Mouse (Mus musculus) limb, embryonic 12.5 days (tissue): ENCODE results near the gene Klhl32. TPM values are rescaled to one million over a fixed set of nuclear protein-coding genes. Genes with fewer than 3 reads are reported as not detected.

Source experiments
- ATAC-seq: fragments of 200-750 bp; cut with Nextera tagmentation; 2 replicates; pipeline ENCODE4 v1.8.0; 2017; ENCODE audit warnings: low read depth, moderate TSS enrichment; ENCODE audit not compliant: insufficient number of reproducible peaks, insufficient read depth, low FRiP score, low TSS enrichment
- H3K27ac ChIP-seq: fragments of 300-500 bp; sonication (generic); 2 replicates; pipeline ENCODE4 v1.5.1; 2016; ENCODE audit warnings: mild to moderate bottlenecking, moderate library complexity
- H3K27me3 ChIP-seq: fragments of 300-500 bp; sonication (generic); 2 replicates; pipeline ENCODE4 v1.6.1; 2016; ENCODE audit warnings: mild to moderate bottlenecking, moderate library complexity
- H3K36me3 ChIP-seq: fragments of 300-500 bp; sonication (generic); 2 replicates; pipeline ENCODE4 v1.6.1; 2016; ENCODE audit warnings: mild to moderate bottlenecking, moderate library complexity
- H3K4me1 ChIP-seq: fragments of 300-500 bp; sonication (generic); replicated peaks from 2 replicates; pipeline ENCODE4 v1.6.1; 2016
- H3K4me2 ChIP-seq: fragments of 300-500 bp; sonication (generic); 2 replicates; pipeline ENCODE4 v1.6.1; 2016; ENCODE audit warnings: mild to moderate bottlenecking, moderate library complexity
- H3K4me3 ChIP-seq: fragments of 300-500 bp; sonication (generic); replicated peaks from 2 replicates; pipeline ENCODE4 v1.5.1; 2016; ENCODE audit warnings: mild to moderate bottlenecking
- H3K9ac ChIP-seq: fragments of 300-500 bp; sonication (generic); replicated peaks from 2 replicates; pipeline ENCODE4 v1.6.1; 2016; ENCODE audit warnings: mild to moderate bottlenecking, moderate library complexity
- H3K9me3 ChIP-seq: fragments of 300-500 bp; sonication (generic); 2 replicates; pipeline ENCODE4 v1.6.1; 2016; ENCODE audit warnings: mild to moderate bottlenecking, moderate library complexity
- WGBS: fragments of 180-500 bp; shearing (Covaris S2); methylation state at CpG from one replicate; pipeline ENCODE4 v1.1.7; 2016; 5-methylcytosine and 5-hydroxymethylcytosine counted together
- polyA plus RNA-seq: library from polyadenylated mRNA; unstranded; fragments of >200 nt; fragmentation: Nextera tagmentation; extraction: Ambion mirVana; gene quantifications from 2 replicates; pipeline ENCODE4 v1.2.1, GENCODE M21; 2016

Klhl32 gene
- polyA plus RNA-seq, 1 experiment from 2014 or later: 7.3 TPM

DNA sequence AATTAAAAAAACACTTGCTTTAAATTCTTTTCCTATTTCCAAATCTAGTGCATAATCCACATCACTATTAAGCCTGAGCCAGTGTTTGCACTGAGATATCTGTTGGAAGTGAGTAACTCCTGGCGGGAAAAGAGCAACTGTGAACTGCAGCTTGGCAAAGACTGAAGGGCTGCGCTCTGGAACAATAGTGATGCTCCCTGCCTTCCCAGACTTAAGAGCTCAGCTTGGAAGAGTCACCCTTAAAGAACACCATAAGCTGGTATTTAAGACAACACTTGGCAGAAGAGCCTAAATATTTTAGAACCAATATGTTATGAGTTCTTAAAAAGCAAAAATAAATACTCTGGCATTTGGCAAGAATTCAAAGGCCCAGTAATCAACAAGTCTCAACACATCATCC, 55.7 kb downstream of the Klhl32 start:
- no peak overlapping the region for H3K27ac ChIP-seq
- 85% methylated on average over 2 of the region's 2 CpGs for WGBS
- no peak overlapping the region for H3K4me3 ChIP-seq
- peaks cover 16% of the 10 kb centered on the region for H3K4me1 ChIP-seq
- no peaks in the 10 kb centered on the region for H3K9me3 ChIP-seq
- H3K4me2 ChIP-seq: no peak overlapping the region
- ATAC-seq: no peak
- no peak overlapping the region for H3K9ac ChIP-seq
- H3K27me3 ChIP-seq: no peaks in the 10 kb centered on the region
- H3K36me3 ChIP-seq: no peaks in the 10 kb centered on the region

DNA sequence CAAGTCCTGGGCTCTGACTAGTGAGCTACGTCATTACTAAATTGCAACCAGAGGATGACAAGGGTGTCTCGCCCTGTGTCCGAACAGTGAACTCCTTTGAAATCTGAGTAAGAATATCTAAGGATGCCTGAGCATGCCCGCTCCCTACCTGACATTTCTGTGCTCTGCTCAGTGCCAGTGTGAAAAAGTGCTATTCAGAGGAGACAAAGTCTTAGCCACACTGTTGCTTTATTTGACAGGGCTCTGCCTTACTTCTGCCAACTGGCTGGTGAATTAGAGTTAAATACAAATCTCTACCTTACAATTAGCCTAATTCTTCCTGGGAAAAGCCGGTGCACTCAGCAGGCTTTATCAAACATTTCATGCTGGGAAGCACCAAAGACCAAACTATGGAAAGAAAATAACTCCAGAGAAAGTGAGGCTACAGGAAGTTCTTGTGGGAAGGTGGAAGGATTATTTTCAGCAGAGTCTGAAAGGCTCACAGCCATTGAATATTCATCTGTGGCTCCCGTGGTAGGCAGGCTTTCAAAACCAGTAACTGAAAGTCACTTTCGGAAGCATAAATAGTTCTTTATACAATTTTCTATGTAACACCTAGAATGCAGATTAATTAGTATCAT, 57.1 kb downstream of the Klhl32 start:
- Histone ChIP-seq H3K27ac (no peak overlapping the region), H3K4me2 (no peak overlapping the region), H3K27me3 (no peaks in the 10 kb centered on the region), H3K9me3 (no peaks in the 10 kb centered on the region), H3K36me3 (no peaks in the 10 kb centered on the region), H3K9ac (no peak overlapping the region), H3K4me1 (peaks cover 16% of the 10 kb centered on the region), H3K4me3 (no peak overlapping the region)
- no peak for ATAC-seq
- WGBS: 51% methylated on average over 7 of the region's 7 CpGs

DNA sequence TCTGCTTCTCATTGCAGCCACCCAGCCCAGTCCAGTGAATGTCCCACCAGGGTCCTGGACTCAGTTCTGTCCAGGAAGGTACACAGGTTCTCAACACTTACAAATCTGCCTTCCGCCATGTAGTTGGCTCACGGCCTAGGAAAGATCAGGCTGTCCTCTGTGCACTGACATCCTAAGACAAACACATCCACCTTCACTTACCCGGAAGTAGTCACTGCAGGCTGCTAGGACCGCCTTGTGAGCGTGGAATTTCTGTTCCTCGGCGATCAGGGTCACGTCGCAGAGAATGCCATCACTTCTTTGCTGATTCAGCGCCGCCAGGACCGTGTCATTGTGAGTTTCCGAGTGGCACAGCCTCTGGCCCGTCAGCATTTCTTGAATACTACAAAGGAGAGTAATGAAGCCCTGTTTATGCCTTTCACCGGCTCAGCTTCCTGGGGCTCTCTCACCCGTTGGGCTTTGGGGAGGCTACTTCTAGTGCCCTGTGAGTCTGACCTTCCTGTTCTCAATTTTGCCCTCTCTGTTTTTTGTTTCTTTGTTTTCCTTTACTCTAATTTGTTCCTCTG, 58.4 kb downstream of the Klhl32 start:
- Histone ChIP-seq H3K27me3 (no peaks in the 10 kb centered on the region), H3K36me3 (no peaks in the 10 kb centered on the region), H3K9ac (no peak overlapping the region), H3K4me3 (no peak overlapping the region), H3K4me2 (no peak overlapping the region), H3K4me1 (peaks cover 5% of the 10 kb centered on the region), H3K27ac (no peak overlapping the region), H3K9me3 (no peaks in the 10 kb centered on the region)
- ATAC-seq: no peak
- WGBS: 61% methylated on average over 16 of the region's 16 CpGs

DNA sequence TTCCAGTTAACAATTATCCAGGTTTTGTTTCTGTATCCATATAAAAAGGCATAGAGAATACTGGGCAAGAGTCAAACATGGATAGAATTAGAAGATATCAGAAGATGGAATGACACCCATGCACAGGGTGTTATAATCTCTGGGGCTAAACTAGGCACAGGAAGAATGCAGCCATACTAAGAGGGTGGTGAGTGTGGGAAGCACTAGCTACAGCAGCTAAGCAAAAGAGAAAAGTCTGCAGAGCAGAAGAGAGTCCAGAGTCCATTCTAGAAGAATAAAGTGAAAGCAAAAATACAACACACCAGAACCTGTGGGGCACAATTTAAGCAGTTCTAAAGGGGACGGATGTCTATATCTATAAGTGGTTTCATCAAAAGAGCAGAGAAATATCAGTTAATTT, 61.6 kb downstream of the Klhl32 start:
- no peaks in the 10 kb centered on the region for H3K27me3 ChIP-seq
- no peaks in the 10 kb centered on the region for H3K36me3 ChIP-seq
- 85% methylated on average over 1 of the region's 1 CpGs for WGBS
- no peak for ATAC-seq
- no peak overlapping the region for H3K4me2 ChIP-seq
- no peaks in the 10 kb centered on the region for H3K4me1 ChIP-seq
- H3K4me3 ChIP-seq: no peak overlapping the region
- no peak overlapping the region for H3K9ac ChIP-seq
- no peaks in the 10 kb centered on the region for H3K9me3 ChIP-seq
- no peak overlapping the region for H3K27ac ChIP-seq

DNA sequence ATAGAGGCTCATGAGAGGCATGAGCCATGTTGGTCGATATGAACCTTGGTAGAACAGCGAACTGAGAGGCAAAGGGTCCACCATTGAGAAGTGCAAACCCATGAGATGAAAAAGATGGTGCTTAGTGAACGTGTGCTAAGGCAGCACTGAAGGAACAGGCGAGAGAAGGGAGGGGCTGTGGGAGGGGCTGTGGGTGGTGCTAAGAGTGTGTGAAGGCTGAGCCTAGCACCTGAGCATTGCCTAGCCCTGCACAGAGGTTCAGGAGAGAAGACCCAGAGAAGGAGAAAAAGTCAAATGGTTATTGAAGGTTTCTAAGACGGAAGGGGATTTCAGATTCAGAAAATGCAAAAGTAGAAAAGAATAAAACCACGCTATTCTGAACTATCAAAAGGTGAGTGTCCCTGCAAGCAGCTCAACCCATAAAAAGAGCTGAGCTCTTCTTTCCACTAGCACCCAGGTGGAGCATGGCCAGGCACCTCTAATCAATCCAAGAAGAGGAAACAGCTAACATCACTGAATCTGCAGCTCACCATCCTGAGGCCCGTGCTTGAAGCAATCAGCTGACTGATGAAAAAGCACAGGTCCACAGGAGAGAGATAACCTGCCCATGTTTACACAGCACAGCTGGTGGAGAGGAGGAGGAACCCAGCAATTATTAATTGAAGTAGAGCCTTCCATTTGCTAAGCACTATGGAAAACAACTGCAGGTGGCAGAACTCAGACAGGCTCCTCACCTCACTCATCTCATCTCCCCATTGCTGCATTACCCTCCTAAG, 65.0 kb downstream of the Klhl32 start:
- H3K9me3 ChIP-seq: no peaks in the 10 kb centered on the region
- no peaks in the 10 kb centered on the region for H3K4me1 ChIP-seq
- no peaks in the 10 kb centered on the region for H3K36me3 ChIP-seq
- no peak overlapping the region for H3K4me3 ChIP-seq
- WGBS: 61% methylated on average over 7 of the region's 7 CpGs
- no peaks in the 10 kb centered on the region for H3K27me3 ChIP-seq
- ATAC-seq: no peak
- H3K9ac ChIP-seq: no peak overlapping the region
- no peak overlapping the region for H3K4me2 ChIP-seq
- H3K27ac ChIP-seq: no peak overlapping the region

DNA sequence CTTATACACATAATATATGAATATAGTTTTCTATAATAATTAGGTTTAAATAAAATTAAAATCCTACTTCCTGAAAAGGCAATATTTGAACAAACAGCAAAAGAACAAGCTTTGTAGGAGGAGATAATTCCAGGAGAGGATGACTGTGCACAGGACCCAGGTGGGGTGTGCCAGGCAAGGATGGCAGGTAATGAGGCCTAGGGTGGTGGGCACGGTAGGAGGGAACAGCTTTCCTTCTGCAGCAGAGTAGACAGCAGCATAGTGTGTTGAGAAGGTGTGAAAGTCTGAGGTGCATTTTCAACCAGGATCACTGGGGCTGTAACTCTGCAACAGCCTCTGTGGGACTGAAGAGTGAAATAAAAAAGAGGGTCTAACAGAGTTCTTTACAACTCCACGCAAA, 85.0 kb downstream of the Klhl32 start:
- Histone ChIP-seq H3K27me3 (no peaks in the 10 kb centered on the region), H3K9me3 (no peaks in the 10 kb centered on the region)
- no peak for ATAC-seq

DNA sequence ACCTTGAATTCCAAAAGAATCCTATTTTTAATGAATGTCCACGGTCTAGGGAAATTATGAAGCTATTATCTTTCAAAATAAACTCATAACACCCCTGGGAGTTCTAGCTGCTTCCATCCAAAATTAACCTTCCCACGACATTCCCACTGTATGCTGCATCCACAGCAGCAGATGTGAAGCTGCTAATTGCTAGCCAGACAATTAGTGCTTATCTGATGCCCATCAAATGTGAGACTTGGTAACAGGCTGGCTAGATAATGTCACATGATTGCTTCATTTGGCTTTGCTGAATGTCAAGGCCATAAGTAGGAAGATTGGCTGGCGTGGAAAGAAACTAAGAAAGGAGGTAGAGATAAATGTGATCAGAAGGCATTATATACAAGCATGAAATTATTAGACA, 85.5 kb downstream of the Klhl32 start:
- H3K27ac ChIP-seq: no peak overlapping the region
- 74% methylated on average over 3 of the region's 3 CpGs for WGBS
- H3K4me2 ChIP-seq: no peak overlapping the region
- no peak overlapping the region for H3K9ac ChIP-seq
- no peaks in the 10 kb centered on the region for H3K27me3 ChIP-seq
- ATAC-seq: no peak
- H3K4me3 ChIP-seq: no peak overlapping the region
- no peaks in the 10 kb centered on the region for H3K4me1 ChIP-seq
- no peaks in the 10 kb centered on the region for H3K9me3 ChIP-seq
- H3K36me3 ChIP-seq: no peaks in the 10 kb centered on the region

More for the DNA sequence above, 85.0 kb downstream of the Klhl32 start:
- Histone ChIP-seq H3K27ac (no peak overlapping the region), H3K36me3 (no peaks in the 10 kb centered on the region), H3K4me2 (no peak overlapping the region), H3K4me3 (no peak overlapping the region), H3K4me1 (no peaks in the 10 kb centered on the region), H3K9ac (no peak overlapping the region)
- WGBS: 78% methylated on average over 2 of the region's 2 CpGs

DNA sequence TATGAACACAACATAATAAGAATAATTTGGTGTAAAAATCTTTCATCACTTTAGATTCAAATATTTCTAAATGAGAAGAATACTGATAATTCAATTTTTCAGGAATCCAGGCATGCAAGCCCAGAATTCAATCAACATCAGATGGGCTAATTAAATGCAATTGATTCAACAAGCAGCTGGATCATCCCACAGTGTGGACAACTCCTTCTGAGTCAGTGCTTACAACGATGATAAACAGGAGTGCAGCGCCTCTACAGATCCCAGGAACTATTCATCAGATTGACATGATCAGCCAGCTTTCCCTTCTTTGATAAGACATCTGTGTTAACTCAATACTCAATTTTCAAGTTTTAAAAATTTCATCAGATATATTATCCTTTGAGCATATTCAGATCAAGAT, 86.4 kb downstream of the Klhl32 start:
- H3K9ac ChIP-seq: no peak overlapping the region
- H3K27me3 ChIP-seq: no peaks in the 10 kb centered on the region
- H3K4me3 ChIP-seq: no peak overlapping the region
- no peak overlapping the region for H3K4me2 ChIP-seq
- no peak overlapping the region for H3K27ac ChIP-seq
- no peaks in the 10 kb centered on the region for H3K9me3 ChIP-seq
- H3K4me1 ChIP-seq: no peaks in the 10 kb centered on the region
- 87% methylated on average over 2 of the region's 2 CpGs for whole genome bisulfite sequencing
- ATAC-seq: no peak
- H3K36me3 ChIP-seq: no peaks in the 10 kb centered on the region

DNA sequence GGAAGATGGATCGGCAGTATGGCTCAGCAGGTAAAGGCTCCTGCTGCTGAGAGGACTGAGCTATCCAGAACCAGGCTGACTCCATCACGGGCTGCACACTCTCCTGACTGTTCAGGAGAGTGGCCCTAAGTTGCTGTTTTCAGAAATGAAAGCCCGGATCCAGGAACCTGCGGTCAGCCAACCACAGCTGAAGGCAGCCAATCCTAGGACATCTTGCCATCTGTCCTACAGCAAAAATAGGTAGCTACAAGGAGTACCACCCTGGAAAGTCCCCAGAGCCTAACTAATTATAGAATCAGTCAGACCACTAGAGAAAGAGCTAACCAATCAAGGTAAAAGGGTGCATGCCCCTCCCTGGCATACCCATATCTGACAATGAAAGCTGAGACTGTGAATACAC, 87.5 kb downstream of the Klhl32 start:
- no peak overlapping the region for H3K27ac ChIP-seq
- H3K4me1 ChIP-seq: no peaks in the 10 kb centered on the region
- no peak overlapping the region for H3K4me3 ChIP-seq
- no peaks in the 10 kb centered on the region for H3K27me3 ChIP-seq
- H3K9ac ChIP-seq: no peak overlapping the region
- 92% methylated on average over 4 of the region's 4 CpGs for WGBS
- no peaks in the 10 kb centered on the region for H3K36me3 ChIP-seq
- no peak overlapping the region for H3K4me2 ChIP-seq
- no peak for ATAC-seq
- no peaks in the 10 kb centered on the region for H3K9me3 ChIP-seq

DNA sequence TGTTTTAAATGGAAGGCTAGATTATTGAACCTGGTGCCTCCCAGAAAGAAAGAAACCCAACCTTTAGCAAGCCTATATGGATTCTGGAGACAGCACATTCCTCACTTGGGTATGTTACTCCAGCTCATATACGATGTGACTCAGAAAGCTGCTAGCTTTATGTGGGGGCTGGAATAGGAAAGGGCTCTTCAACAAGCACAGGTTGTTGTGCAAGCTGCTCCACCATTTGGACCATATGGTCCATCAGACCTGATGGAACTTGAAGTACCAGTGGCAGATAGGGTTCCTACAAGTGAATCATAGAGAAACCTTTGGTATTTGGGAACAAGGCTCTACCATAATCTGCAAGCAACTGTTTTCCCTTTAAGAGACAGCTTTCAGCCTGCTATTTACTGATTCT, 92.0 kb downstream of the Klhl32 start:
- 90% methylated on average over 1 of the region's 1 CpGs for WGBS
- no peaks in the 10 kb centered on the region for H3K9me3 ChIP-seq
- H3K4me2 ChIP-seq: no peak overlapping the region
- H3K36me3 ChIP-seq: no peaks in the 10 kb centered on the region
- ATAC-seq: no peak
- H3K4me1 ChIP-seq: no peaks in the 10 kb centered on the region
- no peaks in the 10 kb centered on the region for H3K27me3 ChIP-seq
- H3K4me3 ChIP-seq: no peak overlapping the region
- no peak overlapping the region for H3K9ac ChIP-seq
- no peak overlapping the region for H3K27ac ChIP-seq

DNA sequence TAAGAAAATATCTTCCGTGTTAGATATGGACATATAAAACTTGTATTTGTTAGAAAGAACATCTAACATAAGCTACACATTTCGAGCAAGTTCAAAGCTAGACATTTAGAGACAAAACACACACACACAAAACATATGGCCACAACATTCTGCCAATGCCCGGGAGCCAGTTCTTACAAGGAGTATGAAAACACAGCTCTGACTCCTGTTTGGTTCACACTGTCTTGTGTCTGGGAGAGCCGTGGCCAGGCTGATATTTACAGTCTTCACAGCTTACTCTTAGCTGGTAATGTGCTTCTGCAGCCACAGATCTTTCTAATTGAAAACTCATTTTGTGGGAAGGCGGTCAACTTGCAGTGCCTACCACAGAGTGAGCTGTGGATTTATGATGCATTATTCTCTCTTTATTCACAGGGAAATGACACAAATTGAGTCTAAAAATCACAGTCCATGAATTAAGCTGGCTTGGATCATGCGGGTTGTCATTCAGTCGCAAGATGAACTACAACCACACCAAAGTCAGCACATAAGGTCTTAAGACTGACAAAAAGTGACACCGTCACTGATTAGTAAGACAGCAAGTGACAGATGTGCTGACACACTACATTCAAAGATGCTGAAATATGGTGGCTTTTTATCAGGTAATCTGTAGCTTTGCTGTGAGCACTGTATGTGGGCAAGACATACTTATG, 98.3 kb downstream of the Klhl32 start:
- Histone ChIP-seq H3K4me3 (no peak overlapping the region), H3K36me3 (no peaks in the 10 kb centered on the region), H3K4me2 (no peak overlapping the region), H3K9me3 (no peaks in the 10 kb centered on the region), H3K9ac (no peak overlapping the region), H3K27ac (no peak overlapping the region), H3K27me3 (no peaks in the 10 kb centered on the region), H3K4me1 (no peaks in the 10 kb centered on the region)
- ATAC-seq: no peak
- WGBS: 59% methylated on average over 8 of the region's 8 CpGs
